Mouse (Mus musculus) CD4-positive helper T cell, adult 2 months (primary cell): ENCODE data around the gene Evx2.

ENCODE experiments used
- DNase-seq: peaks from one replicate; pipeline ENCODE4 v3.0.0-alpha.2; 2012; ENCODE audit warnings: low read depth, missing footprints, low spot score

Evx2 gene

GRCm38 (mm10) chr2:74695813-74696430, 36.6 kb upstream of the Evx2 start:
- DNase-seq = no peak

DNA sequence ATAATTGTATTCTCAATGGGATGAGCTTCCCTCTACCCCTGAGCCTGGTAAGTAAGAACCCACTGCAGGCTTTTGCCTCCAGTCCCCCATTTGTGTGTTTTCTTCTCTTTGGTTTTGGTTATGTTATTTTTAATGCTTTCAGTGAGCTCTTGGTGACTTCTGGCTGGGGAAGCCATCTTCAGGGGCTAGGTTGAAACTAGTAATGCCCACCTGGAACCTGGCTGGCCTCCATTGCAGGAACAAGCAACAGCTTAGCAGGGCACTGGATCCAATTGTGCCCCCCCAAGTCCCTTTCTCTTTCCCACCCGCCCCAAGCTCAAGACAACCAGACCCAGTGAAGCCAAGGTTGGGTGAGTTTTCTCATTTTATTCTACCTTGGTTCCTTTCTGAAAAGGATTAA, 36.0 kb upstream of the Evx2 start:
- no peak for DNase-seq

DNA sequence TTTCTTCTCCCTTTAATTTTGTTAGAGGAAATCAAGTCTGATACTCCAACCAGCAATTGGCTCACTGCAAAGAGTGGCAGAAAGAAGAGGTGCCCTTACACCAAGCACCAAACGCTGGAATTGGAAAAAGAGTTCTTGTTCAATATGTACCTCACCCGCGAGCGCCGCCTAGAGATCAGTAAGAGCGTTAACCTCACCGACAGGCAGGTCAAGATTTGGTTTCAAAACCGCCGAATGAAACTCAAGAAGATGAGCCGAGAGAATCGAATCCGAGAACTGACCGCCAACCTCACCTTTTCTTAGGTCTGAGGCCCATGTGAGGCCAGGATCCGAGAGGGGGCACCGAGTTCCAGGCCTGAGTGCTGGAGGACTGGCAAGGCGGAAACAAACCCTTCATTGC, 34.7 kb upstream of the Evx2 start:
- no peak for DNase-seq

DNA sequence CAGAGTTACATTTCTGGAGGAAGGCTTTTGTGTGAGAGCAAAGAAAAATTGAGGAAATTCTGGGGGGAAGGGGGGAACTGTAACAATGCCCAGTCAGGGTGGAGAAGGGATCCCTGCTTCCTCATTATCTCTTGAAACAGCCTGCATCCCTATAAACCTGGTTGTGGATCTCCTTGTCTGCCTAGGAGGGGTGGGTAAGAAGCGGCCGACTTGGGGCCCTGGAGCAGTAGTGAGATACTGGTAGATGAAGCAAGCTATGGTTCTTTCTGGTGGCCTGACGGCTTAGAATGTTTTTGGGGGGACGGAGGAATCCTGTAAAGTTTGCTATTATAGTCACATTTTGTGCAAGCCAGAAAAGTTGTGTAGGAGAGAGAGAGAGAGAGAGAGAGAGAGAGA, 34.1 kb upstream of the Evx2 start:
- no peak for DNase-seq

GRCm38 (mm10) chr2:74692808-74693431, 33.6 kb upstream of the Evx2 start:
- DNase-seq = no peak

DNA sequence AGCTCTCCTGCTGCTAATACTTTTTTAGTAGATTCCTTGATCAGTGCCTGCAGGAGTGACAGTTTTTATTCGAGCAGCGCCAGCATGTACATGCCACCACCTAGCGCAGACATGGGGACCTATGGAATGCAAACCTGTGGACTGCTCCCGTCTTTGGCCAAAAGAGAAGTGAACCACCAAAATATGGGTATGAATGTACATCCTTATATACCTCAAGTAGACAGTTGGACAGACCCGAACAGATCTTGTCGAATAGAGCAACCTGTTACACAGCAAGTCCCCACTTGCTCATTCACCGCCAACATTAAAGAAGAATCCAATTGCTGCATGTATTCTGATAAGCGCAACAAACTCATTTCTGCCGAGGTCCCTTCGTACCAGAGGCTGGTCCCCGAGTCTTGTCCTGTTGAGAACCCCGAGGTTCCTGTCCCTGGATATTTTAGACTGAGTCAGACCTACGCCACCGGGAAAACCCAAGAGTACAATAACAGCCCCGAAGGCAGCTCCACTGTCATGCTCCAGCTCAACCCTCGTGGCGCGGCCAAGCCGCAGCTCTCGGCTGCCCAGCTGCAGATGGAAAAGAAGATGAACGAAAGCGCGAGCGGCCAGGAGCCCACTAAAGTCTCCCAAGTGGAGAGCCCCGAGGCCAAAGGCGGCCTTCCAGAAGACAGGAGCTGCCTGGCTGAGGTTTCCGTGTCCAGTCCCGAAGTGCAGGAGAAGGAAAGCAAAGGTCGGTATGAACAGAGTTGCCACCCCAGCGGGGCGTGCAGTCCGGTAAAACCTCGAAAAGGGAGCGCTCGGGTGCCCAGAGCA, 32.8 kb upstream of the Evx2 start:
- no peak for DNase-seq

GRCm38 (mm10) chr2:74691022-74691951, 31.9 kb upstream of the Evx2 start, which contains the start of gene Hoxd10:
Gene Hoxd10 (plus strand): TSS chr2:74691924.
- DNase-seq = no peak

DNA sequence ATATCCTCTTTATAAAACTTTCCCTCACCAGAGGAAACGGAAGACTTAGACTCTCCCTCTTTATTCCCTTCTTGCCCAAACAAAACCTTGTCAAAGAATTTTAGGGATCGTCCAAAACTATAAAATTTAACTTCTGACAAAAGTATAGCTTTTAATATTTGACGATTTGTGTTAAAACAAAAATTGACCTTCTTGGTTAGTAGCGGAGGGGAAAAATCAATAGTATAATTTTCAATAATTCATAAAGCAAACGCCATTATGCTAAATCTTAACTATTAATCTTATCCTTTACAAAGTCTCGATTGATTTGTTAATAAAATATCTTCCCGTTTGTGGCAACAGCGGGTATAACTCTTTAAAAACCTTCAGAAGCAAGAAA, 31.0 kb upstream of the Evx2 start:
- no peak for DNase-seq

GRCm38 (mm10) chr2:74689574-74690337, 30.4 kb upstream of the Evx2 start:
- DNase-seq = no peak

GRCm38 (mm10) chr2:74688795-74689573, 29.6 kb upstream of the Evx2 start:
- DNase-seq = no peak

GRCm38 (mm10) chr2:74687698-74688555, 28.6 kb upstream of the Evx2 start:
- DNase-seq = no peak

DNA sequence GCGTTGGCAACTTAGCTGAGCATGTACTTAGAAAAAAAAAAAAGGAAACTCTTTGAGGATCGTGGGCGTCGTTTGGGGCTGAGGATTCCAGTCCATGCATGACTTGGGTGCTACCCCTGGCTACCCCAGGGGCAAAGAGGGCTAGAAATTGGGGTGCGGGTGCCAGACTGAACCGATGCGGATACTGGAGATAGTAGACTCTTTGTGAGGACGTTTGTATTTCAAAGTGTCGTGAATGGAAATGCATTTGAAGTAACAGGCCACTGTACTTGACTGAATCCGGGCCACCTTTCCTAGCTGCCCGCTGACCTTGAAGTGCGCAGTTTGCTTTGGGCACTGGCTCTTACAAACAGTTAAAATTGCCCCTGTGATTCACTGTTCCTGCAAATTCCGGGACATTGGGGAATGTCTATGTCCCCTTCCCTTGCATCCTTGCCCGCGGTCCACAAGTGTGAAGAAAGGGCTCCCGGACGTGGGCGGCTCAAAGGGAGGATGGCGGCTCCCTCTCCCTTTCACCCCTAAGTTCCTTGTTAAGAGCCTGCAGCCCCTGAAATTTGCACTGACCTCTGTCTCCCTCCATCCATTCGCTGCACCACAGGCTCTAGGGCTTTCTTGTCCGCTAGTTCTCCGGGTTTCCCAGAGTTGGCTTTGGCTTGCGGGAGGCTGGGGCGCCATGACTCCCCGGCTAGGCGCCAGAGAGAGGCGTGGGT, 27.8 kb upstream of the Evx2 start:
- no peak for DNase-seq

- DNase-seq = peak; percentile 36
Observed at GRCm38 (mm10) chr2:74686301-74686987, 27.1 kb upstream of the Evx2 start.

DNA sequence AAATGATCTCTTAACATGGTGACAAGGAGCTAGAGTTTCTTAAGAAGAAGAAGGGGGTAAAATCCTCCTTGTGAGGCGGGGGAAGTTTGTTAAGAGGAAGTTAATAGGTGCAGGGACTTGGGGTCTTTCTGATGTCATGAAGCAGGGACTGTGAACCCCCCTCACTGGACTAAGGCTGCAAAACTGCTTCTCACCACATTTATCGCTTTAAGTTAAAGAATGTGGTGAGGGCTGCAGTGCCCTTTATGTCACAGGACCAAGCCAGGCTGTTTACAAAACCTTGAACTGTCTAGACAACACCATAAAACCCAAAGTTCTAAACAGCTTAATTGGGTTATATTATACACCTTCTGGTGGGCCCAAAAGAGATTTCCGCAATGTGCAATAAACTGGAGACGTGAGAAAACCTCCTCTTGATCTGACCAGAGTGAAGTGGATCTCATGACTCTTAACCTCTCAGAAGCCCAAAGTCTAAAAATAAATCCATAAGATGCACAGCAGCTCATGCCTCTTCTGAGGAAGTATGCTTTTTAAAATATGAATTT, 25.8 kb upstream of the Evx2 start:
- no peak for DNase-seq

GRCm38 (mm10) chr2:74684106-74684505, 24.7 kb upstream of the Evx2 start:
- no peak for DNase-seq

DNA sequence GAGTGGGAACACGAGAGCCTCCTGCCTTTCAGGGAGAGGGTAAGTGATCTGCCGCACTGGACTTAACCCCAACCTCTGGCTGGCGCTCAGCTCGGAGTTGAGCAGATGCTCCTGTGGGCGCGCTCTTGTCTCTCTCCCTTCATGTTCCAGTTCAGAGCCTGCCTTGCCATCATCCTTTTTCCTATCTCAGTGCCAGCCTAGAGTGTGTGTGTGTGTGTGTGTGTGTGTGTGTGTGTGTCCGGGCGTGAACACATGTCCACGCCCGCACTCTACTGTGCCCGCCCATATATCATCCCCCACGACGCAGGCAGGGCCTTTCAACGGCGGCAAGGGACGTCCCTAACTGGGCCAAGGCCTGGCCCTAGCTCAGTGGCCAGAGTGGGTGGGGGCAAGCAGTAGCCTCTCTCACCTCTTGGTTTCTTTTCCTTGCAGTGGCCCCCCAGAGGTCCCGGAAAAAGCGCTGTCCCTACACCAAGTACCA, 24.2 kb upstream of the Evx2 start:
- DNase-seq = no peak

DNA sequence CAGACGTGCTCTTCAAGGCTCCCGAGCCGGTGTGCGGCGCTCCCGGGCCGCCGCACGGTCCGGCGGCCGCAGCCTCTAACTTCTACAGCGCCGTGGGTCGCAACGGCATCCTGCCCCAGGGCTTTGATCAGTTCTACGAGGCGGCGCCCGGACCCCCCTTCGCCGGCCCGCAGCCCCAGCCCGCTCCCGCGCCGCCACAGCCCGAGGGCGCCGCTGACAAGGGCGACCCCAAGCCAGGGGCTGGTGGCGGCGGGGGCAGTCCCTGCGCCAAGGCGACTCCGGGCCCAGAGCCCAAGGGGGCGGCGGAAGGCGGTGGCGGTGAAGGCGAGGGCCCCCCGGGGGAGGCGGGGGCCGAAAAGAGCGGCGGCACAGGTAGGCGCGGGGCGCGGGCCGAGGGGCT, 23.4 kb upstream of the Evx2 start:
- DNase-seq = no peak
